ENCODE assay signal across 24 mouse cellular contexts in genomic region chr5:21650736-21651135, GRCm38 (mm10). TPM values are rescaled to one million over a fixed set of nuclear protein-coding genes. Genes with fewer than 3 reads are reported as not detected.
DNase-seq lines count a peak whose midpoint lies in the region; ATAC-seq and TF ChIP-seq lines count a peak whose summit lies in the region.
"Had no signal": no experiment of that assay in that cellular context is flagged by ENCODE, and none has a peak within 500 bp of the region (broad histone marks: within the 10 kb centered on the region; RNA-seq: fewer than 3 reads in every experiment).

No protein-coding gene starts in this region.

- ATAC-seq in intestine, postnatal 0 days: peak; percentile 20; the same call in 1 of the 2 replicates
- ATAC-seq in intestine, embryonic 15.5 days: no peak
- ATAC-seq: CD4-positive, CD25-positive, alpha-beta regulatory T cell, adult 4 months; forebrain, embryonic 16.5 days had no signal

- no peak overlapping the region for H3K9ac ChIP-seq in intestine, postnatal 0 days (ENCODE audit: low read depth, low read length)
- H3K9ac ChIP-seq in intestine, embryonic 15.5 days: no peak overlapping the region
- H3K9ac ChIP-seq: embryonic facial prominence, embryonic 12.5 days; embryonic facial prominence, embryonic 15.5 days; forebrain, embryonic 12.5 days; hindbrain, embryonic 12.5 days; hindbrain, embryonic 15.5 days had no signal

- H3K4me1 ChIP-seq in intestine, postnatal 0 days (replicated peaks; ENCODE audit: control insufficient read depth, insufficient read depth, low read length): no peaks in the 10 kb centered on the region
- 0 out of 2 replicates have a peak, but pooled peaks cover 6% of the 10 kb centered on the region for H3K4me1 ChIP-seq in intestine, embryonic 15.5 days (replicated peaks)

- DNase-seq in ES-CJ7 (ENCODE audit: low read depth, low spot score): peak; percentile 31
- DNase-seq in R1 (ENCODE audit: low read depth, low spot score): peak; percentile 65
- no peak for DNase-seq in lung, postnatal 4 days
- DNase-seq in spleen, postnatal 36 days (ENCODE audit: low spot score in 2 of 2): no peak
- DNase-seq: adrenal gland, postnatal 10 days; adrenal gland, postnatal 36 days; cerebellum, adult 18-20 months; cerebellum, adult 9-10 months; cerebellum, postnatal 25 days; gastrocnemius, adult 2 months; gastrocnemius, postnatal 25 days; heart, adult 2 months; kidney, adult 18-20 months had no signal

- no peak overlapping the region for H3K4me2 ChIP-seq in intestine, postnatal 0 days (replicated peaks; ENCODE audit: low read depth)
- no peak overlapping the region for H3K4me2 ChIP-seq in intestine, embryonic 15.5 days (replicated peaks)
- H3K4me2 ChIP-seq: embryonic facial prominence, embryonic 12.5 days; embryonic facial prominence, embryonic 15.5 days; forebrain, embryonic 12.5 days; hindbrain, embryonic 12.5 days; hindbrain, embryonic 15.5 days had no signal

- no peak overlapping the region for H3K4me3 ChIP-seq in intestine, postnatal 0 days (ENCODE audit: low read depth, low read length)
- no peak overlapping the region for H3K4me3 ChIP-seq in intestine, embryonic 15.5 days (replicated peaks)
- H3K4me3 ChIP-seq: embryonic facial prominence, embryonic 12.5 days; embryonic facial prominence, embryonic 15.5 days; forebrain, embryonic 12.5 days; gastrocnemius, adult 2 months; heart, adult 2 months; heart, embryonic 10.5 days; hindbrain, embryonic 12.5 days; hindbrain, embryonic 15.5 days had no signal

- 82% methylated on average over 2 of the region's 2 CpGs for WGBS in intestine, postnatal 0 days
- WGBS in intestine, embryonic 15.5 days: 74% methylated on average over 2 of the region's 2 CpGs

- no peak overlapping the region for H3K27ac ChIP-seq in intestine, postnatal 0 days (ENCODE audit: low read depth, low read length)
- no peak overlapping the region for H3K27ac ChIP-seq in intestine, embryonic 15.5 days
- H3K27ac ChIP-seq: embryonic facial prominence, embryonic 12.5 days; embryonic facial prominence, embryonic 15.5 days; forebrain, embryonic 12.5 days; gastrocnemius, adult 2 months; heart, adult 2 months; heart, embryonic 10.5 days; hindbrain, embryonic 12.5 days; hindbrain, embryonic 15.5 days had no signal

- H3K27me3 ChIP-seq in intestine, postnatal 0 days (replicated peaks; ENCODE audit: control insufficient read depth, insufficient read depth, low read length): no peaks in the 10 kb centered on the region
- no peaks in the 10 kb centered on the region for H3K27me3 ChIP-seq in intestine, embryonic 15.5 days (replicated peaks)
- H3K27me3 ChIP-seq: embryonic facial prominence, embryonic 12.5 days; embryonic facial prominence, embryonic 15.5 days; forebrain, embryonic 12.5 days; hindbrain, embryonic 12.5 days; hindbrain, embryonic 15.5 days had no signal

- no peak for TF ChIP-seq CTCF in intestine, postnatal 0 days (IDR thresholded peaks at IDR 0.05; ENCODE audit: low read depth)

- peaks cover 42% of the 10 kb centered on the region for H3K36me3 ChIP-seq in intestine, postnatal 0 days (ENCODE audit: control insufficient read depth, insufficient read depth)
- peaks cover 20% of the 10 kb centered on the region for H3K36me3 ChIP-seq in intestine, embryonic 15.5 days

- H3K9me3 ChIP-seq in intestine, postnatal 0 days (ENCODE audit: control insufficient read depth): no peaks in the 10 kb centered on the region
- H3K9me3 ChIP-seq in intestine, embryonic 15.5 days: no peaks in the 10 kb centered on the region
- H3K9me3 ChIP-seq: embryonic facial prominence, embryonic 12.5 days; embryonic facial prominence, embryonic 15.5 days; forebrain, embryonic 12.5 days; G1E; heart, embryonic 10.5 days; hindbrain, embryonic 12.5 days; hindbrain, embryonic 15.5 days had no signal

RNA-seq across cellular contexts. Expression of gene Armc10, which starts 5.1 kb away (rescaled TPM):
- polyA plus RNA-seq in intestine, postnatal 0 days (2015; fragmentation: Nextera tagmentation; extraction: Ambion mirVana): 15.0 and 15.6 TPM in 2 replicates
- polyA plus RNA-seq in intestine, embryonic 15.5 days (2015; fragmentation: Nextera tagmentation; extraction: Ambion mirVana): 33.5 and 37.2 TPM in 2 replicates

RNA-seq across cellular contexts. Expression of gene Fbxl13, which starts 5.3 kb away (rescaled TPM):
- 0.07 and 0.08 TPM in 2 replicates for polyA plus RNA-seq in intestine, postnatal 0 days (2015; fragmentation: Nextera tagmentation; extraction: Ambion mirVana)
- 0.11 and 0.20 TPM in 2 replicates for polyA plus RNA-seq in intestine, embryonic 15.5 days (2015; fragmentation: Nextera tagmentation; extraction: Ambion mirVana)
- polyA plus RNA-seq: CD4-positive, CD25-positive, alpha-beta regulatory T cell, adult 4 months; G1E had no signal

RNA-seq across cellular contexts. Expression of gene Napepld, which starts 50.5 kb away (rescaled TPM):
- 2.1 and 2.3 TPM in 2 replicates for polyA plus RNA-seq in intestine, postnatal 0 days (2015; fragmentation: Nextera tagmentation; extraction: Ambion mirVana)
- 3.4 TPM in 2 replicates for polyA plus RNA-seq in intestine, embryonic 15.5 days (2015; fragmentation: Nextera tagmentation; extraction: Ambion mirVana)

Comparison
In these comparisons a context has a peak if more than half of its experiments do, and no peak if none do; other contexts are left out.
1. DNase-seq: peak in ES-CJ7 (single experiment) and R1 (single experiment); none in lung, postnatal 4 days (0 of 2) and spleen, postnatal 36 days (0 of 2).